Mouse (Mus musculus): ENCODE results near the gene Birc6. TPM values are rescaled to one million over a fixed set of nuclear protein-coding genes. Genes with fewer than 3 reads are reported as not detected.

The Birc6 gene
- total RNA-seq, 4 experiments from 2014 or later: 114 to 157 (median 124) TPM

DNA sequence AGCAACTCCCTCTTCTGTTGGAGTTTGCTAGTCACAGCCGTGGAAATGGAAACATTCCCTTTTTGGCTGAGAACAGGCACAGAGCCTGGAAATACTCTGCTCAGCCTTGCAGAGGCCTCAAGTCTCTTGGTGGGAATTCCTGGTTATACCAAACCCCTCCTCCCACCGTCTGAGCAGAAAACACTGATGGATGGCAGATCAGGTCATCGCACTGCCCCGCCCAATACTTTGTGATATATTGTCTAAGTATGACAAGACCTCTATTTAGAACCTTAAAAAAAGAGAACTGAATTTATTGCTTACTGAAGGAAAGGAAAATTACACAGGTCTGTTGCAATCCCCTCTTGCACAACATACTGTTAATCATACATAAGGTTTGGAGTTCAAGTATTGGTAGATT lies 182.6 kb downstream of the Birc6 start:
- DNase-seq: peak; percentile 14

- DNase-seq: no peak
Measured at GRCm38 (mm10) chr17:74711627-74712026, 183.5 kb downstream of the Birc6 start.

- no peak for DNase-seq
Measured at GRCm38 (mm10) chr17:74715128-74715527, 187.0 kb downstream of the Birc6 start.

DNA sequence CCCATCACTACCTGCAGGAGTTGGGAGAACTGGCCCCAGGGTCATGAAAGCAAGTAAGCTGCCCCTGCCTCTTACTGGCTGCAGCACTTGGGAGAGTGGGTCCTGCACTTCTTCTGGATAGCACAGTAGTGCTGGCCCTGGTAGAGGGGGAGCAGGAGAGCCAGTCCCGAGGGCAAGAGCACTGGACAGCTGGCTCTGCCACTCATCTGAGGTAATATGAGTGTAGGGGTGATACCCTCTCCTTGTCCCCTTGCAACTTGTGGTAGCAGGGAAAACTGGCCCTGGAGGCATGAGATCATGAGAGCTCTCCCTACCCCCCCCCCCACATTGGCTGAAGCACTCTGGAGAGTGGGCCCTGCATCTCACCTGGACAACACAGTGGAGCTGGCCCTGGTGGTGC lies 187.6 kb downstream of the Birc6 start:
- DNase-seq: no peak

- DNase-seq: no peak
Measured at GRCm38 (mm10) chr17:74716643-74717042, 188.5 kb downstream of the Birc6 start.

- no peak for DNase-seq
Measured at GRCm38 (mm10) chr17:74717091-74717617, 189.1 kb downstream of the Birc6 start.

DNA sequence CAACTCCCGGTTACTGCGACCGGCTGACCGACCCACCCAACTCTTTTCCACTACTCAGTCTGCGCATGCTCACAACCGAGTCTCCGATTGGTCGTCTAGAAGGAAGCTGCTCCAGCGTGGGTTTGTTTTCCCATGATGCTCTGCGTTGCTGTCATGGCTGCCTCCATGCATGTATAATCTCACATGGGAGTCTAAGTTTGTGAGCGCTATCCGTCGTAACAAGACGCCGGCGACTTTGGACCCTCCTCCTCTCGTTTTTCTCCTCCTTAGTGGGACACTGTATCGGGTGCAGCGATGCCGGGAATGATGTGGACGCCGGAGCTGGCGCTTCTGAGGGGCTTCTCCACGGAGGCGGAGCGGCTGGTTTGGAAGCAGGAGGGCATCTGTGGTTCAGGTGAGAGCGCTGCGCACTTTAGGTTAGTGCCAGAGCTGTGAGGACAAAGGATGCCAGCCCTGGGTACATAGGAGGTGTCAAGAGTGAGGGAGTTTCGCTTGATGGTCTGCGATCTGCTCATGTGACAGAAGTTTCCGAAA lies 189.6 kb downstream of the Birc6 start, which contains the start of gene Ttc27:
Gene Ttc27, plus strand, starts transcription at position 115 of the 534 bp plus-strand sequence.
- peak; percentile 95 for DNase-seq

DNA sequence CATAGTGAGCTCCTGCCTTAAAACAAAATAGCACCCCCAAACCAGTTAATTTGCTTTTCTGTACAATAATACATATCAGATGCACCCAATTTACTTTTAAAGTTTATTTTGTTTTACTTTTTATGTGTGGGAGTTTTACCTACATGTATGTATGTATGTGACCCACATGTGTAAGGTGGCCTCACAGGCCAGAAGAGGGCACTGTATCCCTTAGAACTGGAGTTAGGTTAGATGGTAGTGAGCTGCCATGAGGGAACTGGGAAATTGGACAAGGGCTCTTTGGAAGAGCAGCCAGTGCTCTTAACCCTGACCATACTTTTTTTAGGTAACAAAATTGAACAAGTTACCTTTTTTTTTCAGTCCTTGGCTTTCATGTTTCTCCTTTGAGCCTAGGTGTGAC lies 204.8 kb downstream of the Birc6 start:
- DNase-seq: no peak

DNA sequence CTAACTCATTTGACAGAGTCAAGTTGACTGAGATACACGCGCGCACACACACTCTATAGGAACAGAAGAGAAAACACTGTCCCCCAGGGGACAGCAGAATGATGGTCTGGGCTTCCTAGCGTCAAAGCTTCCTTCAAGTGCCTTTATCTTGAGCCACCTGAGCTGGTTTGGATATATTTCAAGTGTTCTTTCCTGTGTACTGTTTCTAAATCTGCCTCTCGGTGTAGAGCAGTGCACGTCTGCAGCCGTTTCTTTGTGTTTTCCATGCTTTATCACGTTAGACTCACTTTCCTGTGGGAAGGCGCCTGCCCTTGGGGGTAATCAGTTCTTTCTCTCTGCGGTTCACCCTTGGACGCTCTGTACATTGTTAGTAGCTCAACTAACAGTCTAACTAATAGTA lies 207.3 kb downstream of the Birc6 start:
- DNase-seq: no peak

GRCm38 (mm10) chr17:74749659-74750058 lies 221.6 kb downstream of the Birc6 start:
- DNase-seq: no peak

- DNase-seq: no peak
Measured at GRCm38 (mm10) chr17:74751026-74751425, 222.9 kb downstream of the Birc6 start.

Other genes starting within 250 kb of the Birc6 start
- 10 to 100 TPM; 86.6 to 96.8 (median 91.1) TPM for gene Memo1, start 232.8 kb upstream of the Birc6 start, total RNA-seq (2022)
- 10 to 100 TPM; 65.1 to 81.0 (median 68.4) TPM for gene Dpy30, start 204.4 kb upstream of the Birc6 start, total RNA-seq (2022)
- gene Spast, start 189.3 kb upstream of the Birc6 start, total RNA-seq (2022): 10 to 100 TPM; 24.4 to 32.9 (median 26.3) TPM
- gene Slc30a6, start 132.7 kb upstream of the Birc6 start, total RNA-seq (2022): 10 to 100 TPM; 29.6 to 37.0 (median 30.5) TPM
- gene Nlrc4, start 69.2 kb upstream of the Birc6 start, total RNA-seq (2022): 1 to 10 TPM in 1 of 4 experiments, under 1 TPM in 3; 0.56 to 1.2 (median 0.92) TPM
- gene Yipf4, start 38.8 kb upstream of the Birc6 start, total RNA-seq (2022): 100 to 1,000 TPM; 111 to 141 (median 121) TPM
- gene Ttc27, start 189.4 kb downstream of the Birc6 start, total RNA-seq (2022): 10 to 100 TPM; 26.8 to 30.4 (median 28.4) TPM